Mouse (Mus musculus): ENCODE data around the gene Mcrs1. TPM values are rescaled to one million over a fixed set of nuclear protein-coding genes. Genes with fewer than 3 reads are reported as not detected.
"Not testable (repeated sequence)": the region's sequence is repeated elsewhere in the genome, so short reads cannot be mapped to it uniquely, and the experiment has no call there.

Gene Mcrs1
- total and polyA plus RNA-seq, 3 experiments: 28.5 to 63.5 (median 43.5) TPM

DNA sequence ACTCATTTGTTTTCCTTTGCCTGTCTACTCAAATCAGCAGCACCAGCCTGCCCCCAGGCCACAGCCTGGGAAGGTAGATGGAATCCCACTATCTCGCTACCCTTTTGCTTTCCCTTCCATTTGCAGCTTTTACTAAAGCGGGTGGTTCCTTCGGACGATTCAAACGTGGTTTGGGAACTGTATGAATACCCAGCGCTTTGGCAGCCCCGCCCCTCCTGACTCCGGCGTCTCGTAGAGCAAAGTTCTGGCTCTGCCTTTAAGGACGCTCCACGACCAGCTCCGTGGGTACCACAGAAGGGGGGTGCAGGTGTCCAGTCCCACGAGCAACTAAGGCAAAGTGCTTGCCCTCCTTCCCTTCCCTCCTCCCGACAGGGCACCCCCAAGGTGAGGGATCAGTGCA is 650 bp downstream of the Mcrs1 start:
- peak; percentile 48 for DNase-seq

DNA sequence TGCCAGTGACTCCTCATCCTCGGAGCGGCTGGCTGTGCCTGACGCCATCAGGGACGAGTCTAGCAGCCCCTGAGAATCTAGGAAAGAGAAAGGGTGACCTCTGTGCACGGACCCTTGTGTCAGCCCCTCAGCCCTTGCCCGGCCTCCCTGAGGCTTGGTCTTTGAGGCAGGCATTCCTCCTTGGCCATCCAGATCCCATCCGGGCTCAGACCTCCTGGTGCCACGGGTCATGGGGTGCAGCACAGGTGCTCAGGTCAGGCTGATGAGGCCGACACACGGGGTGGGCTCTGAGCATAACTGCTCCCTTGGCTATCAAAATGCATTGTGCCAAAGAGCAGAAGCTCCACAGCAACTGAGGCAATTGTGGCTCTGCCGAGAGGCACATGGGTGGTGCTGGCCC is 1.8 kb downstream of the Mcrs1 start:
- DNase-seq: no peak

DNA sequence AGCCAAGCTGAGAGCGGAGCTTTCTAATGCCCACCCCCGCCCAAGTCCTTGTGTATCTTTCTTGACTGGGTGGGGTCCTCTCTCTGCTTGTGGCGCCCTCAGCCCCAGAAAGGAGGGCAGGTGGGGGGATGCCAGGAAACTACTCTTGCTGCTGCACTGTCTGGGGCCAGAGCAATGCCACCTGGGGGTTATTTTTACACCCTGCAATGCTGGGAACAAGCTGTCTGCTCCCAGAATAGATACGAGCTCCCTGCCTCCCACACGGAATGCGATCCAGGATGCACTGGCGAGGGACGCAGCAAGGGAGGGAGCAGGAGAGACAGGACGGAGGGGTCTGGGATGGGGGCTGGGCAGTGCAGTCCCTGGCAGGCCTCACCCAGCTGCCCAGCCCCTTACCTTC is 2.8 kb downstream of the Mcrs1 start:
- no peak for DNase-seq

DNA sequence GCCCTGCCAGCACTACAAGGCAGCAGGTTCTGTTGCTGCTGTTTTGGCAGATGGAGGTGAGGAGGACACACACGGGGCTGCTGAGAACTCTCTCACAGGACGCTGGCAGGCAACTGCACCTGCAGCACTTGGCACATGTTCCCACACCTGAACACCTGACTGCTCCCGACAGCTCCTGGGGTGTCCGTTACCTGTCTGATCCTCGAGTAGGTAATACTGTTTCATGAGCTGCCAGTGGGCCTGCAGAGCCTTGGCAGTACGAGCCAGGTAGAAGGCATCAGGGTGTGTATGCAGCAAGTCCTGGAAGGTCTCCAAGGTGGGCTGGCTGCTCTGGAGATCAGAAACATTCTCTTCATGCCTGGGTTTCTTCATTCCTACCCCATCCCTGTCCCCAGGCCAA is 5.0 kb downstream of the Mcrs1 start:
- not testable (repeated sequence) for DNase-seq

DNA sequence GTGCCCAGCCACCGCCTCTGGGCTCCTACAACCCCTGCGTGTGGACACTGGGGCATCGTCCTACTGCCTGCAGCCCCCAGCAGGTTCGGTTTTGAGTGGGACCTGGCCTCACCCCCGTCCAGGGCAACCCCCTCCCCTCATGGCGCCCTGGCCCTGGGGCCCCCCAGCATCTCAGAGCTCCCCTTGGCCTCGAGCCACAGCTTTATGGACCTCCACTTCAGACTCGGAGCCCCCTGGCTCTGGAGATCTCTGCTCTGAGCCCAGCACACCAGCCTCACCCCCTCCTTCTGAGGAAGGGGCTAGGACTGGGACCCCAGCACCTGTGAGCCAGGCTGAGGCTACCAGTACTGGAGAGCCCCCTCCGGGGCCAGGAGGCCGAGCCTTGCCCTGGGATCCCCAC is 9.7 kb downstream of the Mcrs1 start:
- DNase-seq: no peak

DNA sequence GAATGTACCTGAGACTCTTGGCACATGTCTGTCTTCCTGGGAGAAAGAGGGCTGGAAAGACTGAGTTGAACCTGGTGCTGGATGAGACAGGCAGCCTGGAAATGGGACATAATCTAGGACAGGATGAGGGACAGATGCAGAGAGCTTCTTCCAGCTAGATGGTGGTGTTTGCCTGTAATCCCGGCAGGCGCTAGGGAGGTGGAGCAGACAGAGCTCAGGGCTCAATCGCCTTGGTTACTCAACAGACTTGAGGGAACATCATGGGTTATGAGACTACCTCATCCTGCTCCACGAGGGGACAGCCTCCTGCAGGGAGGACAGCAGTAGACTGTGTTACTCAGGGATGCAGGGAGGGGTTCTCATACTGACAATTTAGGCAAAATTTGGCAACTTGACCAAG is 10.5 kb downstream of the Mcrs1 start:
- no peak for DNase-seq

DNA sequence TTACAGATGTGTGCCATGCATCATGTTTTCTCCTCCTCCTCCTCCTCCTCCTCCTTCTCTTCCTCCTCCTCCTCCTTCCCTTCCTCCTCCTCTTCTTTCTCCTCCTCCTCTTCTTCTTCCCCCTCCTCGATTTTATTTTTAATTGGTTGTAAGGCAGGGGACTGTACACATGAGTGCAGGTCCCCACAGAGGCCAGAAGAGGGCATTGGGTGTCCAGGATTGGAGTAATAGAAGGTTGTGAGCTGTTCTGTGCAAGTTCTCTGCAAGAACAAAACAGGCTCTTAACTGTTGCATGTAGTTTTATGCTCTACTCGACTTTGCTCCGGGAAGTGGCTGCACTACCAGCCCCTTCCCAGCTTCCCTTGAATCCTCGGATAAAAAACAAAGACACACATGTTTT is 11.6 kb downstream of the Mcrs1 start:
- DNase-seq: no peak

DNA sequence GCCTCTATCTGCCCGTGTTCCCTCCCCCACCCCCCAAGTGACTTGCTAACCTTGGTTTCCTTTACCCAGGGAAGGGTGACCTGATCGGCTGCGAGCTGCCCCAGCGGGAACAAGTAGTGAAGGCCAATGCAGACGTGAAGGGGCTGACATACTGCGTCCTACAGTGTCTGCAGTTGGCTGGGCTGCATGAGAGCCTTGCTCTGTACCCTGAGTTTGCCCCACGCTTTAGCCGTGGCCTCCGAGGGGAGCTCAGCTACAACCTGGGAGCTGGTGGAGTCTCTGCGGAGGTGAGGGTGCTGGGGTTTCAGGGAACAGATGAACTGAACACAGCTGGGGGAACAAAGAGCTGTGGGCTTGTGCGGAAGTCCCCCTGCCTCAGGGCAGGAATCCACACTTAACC is 13.8 kb downstream of the Mcrs1 start:
- no peak for DNase-seq

DNA sequence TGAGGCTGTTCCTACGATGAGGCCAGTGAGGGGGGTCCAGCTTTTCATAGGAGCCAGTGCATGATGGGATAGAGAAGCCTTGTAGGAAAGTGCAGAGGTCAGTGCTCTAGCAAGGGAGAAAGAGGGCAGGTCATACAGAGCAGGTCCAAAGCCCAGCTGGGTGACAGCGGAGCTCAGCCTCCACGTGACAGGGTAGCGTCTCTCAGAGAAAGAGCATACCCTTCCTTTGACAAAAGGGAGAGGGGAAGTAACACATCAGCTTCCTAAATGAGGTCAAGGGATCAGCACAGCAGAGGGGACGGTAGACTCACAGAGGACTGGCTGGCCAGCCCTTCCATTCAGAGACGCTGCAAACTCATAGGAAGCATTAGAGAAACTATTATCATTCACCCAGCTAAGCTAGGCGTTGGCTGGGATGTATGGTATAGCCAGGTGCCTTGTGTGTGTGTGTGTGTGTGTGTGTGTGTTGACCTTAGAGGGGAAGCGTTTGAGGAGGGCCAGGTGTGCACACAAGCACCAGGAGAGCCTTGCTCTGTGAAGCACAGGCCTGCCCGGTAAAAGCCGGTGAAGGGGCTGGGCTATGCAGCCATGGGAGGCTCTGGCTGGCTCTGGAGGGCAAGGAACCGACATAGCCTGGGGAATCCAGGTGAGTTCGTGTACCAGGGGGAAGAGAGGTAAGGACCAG is 17.3 kb downstream of the Mcrs1 start:
- DNase-seq: no peak

DNA sequence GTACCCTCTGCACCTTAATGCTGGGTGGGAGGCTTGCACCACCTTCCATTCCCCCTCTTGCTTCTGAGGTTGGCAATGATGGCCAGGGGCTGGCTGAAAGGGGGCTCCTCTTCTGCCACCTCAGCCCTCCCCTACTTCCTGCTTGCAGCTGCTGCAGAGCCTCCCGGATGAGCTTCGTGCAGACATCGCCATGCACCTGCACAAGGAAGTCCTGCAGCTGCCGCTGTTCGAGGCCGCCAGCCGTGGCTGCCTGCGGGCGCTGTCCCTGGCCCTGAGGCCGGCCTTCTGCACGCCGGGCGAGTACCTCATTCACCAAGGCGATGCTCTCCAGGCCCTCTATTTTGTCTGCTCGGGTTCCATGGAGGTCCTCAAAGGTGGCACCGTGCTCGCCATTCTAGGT is 18.0 kb downstream of the Mcrs1 start:
- DNase-seq: no peak

DNA sequence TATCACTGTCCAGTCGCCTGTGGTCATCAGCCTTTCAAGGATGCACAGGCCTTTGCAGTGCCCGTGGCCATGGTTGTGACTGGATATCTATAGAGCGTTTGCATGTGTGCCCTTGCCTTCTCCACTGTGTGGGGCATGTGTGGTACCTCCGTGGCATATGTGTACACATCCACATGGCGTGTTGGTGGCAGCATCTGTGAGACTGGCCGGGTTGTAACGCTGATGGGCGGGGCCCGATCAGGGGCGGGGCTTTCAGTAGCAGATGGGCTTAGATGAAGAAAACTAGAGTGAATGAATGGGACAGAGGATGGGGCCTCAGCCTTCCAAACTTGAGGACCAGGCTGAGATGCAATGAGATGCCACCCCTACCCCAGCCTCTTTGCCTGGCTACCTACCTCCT is 19.8 kb downstream of the Mcrs1 start:
- no peak for DNase-seq

DNA sequence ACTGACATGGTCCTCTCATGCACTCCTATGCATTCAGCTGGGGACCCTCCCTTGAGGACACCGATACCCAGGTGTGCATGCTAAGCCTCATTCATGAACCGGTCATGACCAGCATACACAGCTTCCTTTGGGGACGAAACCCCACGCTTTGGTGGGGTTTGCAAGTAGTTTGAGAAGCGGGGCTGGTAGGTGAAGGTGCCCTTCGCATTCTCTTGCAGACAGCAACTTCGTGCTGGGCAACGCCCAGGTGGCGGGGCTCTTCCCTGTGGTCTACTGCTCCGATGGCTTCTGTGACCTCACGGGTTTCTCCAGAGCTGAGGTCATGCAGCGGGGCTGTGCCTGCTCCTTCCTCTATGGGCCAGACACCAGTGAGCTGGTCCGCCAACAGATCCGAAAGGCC is 25.7 kb downstream of the Mcrs1 start:
- no peak for DNase-seq

DNA sequence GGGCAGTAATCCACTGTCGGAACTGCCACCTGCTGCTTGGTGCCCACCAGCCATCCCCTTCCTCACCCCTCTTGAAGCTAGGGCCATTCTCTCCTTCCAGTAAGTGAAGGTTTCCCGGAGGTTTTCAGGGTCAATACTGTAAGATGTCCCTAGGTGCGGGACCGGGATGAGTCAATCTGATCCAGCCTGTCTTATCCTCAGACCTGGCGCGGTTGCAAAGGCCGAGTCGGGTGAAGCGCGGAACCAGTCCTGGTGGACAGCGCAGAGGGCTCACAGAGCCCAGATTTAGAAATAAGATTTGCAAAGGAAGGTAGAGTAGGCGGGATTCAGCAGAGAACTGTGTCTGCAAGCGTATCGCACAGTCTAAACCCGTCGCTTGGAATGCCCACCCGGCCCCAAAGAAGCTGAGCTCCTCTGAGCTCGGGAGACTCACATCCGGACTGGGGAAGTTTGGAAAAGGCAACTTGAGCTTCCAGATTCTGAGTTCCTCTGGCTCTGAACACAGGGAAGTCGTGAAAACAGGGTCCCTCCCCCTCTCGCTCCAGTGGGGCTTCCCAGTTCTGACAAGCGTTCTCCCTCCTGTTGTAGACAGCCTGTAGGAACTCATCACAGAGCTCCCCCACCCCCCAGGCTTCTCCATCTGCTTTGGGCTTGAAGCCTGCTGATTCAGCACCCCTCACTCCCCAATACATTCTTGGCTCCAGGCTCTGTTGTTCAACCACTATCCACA is 26.5 kb downstream of the Mcrs1 start:
- DNase-seq: peak; percentile 40

DNA sequence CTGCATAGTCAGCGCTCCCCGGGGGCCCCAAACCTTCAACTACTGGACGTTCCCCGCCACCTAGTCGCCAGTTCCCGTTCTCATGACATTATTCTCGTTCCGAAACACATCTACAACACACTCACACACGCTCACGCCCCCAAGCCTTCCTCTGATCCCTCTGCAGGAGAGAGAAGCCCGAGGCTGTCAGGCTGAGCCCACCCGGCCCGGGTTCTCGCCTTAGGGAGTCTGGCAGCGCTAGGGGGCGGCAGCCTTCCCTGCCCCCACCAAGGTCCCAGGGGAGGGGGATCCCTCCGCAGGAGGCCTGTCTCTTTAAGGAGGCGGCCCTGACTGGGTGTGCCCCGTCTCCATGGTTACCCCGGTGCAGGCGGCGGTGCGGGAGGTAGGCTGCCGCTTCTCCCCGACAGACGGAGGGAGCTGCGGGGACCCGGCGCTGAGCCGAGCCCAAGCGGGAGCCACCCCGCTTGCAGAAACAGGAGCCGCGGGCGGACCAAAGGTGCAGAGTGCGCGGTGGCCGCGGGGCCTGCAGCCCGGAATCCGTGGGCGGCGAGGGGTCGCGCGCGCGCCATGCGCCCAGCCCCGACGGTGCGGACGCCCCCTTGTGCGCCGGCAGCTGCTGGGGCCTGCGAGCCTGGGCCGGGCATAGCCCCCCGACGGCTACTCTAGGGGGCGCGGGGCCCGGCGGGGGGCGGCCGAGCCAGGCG is 27.4 kb downstream of the Mcrs1 start, which contains the start of gene Kcnh3:
Gene Kcnh3 (plus strand): TSS at position 654 of the 704 bp plus-strand sequence.
- DNase-seq: peak; percentile 73

DNA sequence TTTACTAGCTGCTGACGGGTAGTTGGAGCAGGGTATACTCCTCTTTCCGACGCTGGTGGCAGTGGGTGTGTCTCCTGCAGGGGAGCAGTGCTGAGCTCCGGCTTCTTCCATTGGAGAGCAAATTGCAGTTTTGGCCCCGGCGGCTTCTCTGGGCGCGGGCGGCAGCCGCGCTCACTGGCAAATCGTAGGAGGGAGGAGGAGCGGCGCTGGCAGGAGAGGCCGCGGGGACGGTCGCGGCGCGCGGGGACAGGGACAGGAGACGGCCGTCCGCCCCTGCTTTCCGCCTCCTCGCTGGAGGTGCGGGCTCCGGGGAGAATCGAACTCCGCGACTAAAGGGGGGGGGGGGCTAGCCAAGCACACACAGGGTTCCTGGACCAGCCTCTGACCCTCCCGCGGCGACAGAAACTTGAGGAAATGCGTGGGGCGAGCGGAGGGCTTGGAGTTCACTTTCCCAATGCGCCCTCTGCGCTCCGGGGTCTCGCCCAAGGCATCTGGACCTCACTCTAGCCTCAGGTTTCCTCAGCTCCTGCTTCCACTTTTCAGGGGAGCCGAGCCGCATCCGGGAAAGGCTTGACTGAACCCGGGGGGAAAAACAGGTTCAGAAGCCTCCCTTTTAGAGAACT is 28.1 kb downstream of the Mcrs1 start:
- DNase-seq: peak; percentile 82

DNA sequence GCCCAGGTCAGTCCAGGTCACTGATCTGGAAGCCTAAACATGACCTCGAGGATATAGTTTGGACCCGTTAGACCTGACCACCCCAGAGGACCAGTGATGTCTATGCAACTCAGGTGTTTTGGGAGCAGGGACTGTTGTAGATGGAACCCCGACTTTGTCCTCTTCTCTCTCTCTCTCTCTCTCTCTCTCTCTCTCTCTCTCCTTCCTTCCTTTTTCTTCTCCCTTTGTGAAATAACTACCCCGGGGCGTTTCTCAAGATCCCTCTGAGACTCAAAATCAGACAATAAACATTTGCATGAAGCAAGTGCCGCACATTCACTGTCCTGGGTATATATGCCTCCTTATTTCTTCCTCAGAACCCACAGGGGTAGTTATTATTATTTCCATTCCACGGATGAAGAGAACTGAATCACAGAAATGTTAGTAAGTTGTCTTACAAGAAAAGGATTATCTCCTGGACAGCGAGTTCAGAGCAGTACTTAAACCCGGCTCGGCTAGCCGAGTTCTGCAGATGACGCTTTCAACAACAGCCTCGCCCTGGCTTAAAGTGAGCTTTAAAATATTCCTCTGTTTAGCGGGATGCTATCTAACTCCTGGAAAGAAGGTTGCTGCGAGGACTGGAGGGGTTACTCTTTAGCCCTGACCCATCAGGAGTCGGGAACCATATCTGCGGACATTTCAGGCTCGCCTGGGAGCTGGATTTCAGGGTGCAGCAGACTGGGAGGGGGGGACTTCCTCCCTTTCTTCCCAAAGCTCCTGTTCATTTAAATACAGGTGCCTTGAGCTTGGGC is 28.8 kb downstream of the Mcrs1 start:
- no peak for DNase-seq

DNA sequence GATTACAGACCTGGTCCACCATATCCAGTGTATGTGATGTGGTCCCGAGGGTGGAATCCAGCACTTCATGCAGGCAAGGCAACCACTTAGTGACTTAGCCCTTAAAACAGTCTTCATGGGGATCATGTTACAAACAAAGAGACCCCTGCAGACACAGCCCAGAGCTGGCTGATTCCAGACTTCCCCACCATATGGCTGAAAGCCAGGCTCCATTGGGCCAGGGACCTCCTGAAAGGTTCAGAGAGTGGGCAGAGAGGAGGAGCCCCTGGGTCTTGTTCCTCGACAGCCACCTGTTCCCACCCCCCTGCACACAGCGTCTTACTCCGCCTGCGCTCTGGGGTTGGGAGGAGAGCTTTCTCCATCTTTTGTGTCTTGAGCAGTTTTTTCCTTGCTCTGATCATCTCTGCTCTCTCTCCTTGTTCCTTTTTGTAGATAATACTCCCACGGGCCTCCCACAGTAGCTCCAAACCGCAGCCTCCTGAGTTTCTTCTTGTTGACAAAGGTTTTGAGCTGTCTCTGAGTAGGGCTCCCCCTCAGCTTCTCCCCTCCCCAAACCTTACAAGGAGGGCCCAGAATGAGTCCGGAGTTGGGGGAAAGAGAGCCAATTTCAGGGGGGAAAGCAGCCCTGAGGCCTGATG is 30.3 kb downstream of the Mcrs1 start:
- DNase-seq: no peak

DNA sequence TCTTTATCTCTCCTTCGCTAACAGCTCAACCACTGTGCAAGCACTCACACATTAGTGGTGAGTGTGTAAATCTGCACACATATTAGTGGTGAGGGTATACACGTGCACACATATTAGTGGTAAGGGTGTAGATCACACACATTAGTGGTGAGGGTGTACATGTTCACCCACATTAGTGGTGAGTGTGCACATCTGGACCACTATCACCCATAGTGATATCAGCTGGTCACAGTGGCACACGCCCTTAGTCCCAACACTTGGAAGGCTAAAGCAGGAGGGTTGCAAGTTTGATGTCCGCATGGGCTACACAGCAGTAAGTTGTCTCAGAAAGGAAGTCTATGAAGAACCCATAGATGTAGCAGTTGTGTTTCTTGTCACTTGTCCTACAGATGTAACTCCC is 34.1 kb downstream of the Mcrs1 start:
- DNase-seq: no peak

DNA sequence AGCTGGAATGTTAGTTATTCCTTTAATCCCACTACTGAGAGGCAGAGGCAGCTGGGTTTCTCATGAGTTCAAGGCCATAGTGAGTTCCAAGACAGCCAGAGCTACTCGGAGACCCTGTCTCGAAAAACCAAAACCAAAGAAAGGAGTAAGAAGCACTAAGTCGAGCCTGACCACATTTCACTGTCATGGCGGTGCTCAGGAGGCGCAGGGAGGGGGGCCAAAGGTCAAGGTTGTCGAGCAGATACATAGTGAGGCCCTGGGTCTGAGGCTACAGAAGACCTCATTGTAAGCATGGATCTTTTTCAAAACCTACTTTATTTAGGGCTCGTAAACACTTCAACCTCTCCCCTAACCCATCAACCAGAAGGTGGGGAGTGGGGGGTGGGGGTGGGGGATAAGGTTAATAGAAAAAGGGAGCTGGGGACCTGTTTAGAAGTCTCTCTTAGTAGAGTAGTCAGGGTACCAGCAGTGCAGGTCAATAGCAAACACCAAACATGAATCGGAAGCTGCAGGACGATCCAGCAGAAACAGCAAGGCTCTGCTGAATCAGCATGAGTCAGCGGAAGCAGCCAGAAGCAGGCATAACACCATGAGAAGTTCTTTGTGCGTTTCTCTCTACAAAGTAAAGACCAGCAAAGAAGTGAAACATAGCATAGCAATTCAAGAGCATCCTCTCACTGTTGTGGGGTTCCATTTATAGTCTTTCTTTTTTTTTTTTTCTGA is 35.9 kb downstream of the Mcrs1 start:
- peak; percentile 27 for DNase-seq

DNA sequence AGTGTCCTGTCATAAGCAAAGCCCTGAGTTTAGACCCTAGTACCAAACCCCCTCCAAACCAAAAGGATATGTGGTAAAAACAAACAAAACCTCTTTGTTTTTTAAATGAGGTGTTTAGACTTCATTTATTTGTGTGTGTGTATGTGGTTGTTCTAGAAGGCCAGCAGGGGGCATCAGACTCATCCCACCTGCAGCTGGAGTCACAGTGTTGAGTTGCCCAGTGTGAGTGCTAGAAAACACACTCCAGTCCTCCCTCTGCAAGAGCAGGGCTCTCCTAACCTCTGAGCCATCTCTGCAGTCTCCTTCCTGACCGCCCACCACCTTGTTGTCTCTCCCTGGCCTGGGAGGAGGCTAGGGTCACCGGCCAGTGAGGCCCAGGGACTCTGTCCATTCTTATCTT is 36.8 kb downstream of the Mcrs1 start:
- DNase-seq: no peak

DNA sequence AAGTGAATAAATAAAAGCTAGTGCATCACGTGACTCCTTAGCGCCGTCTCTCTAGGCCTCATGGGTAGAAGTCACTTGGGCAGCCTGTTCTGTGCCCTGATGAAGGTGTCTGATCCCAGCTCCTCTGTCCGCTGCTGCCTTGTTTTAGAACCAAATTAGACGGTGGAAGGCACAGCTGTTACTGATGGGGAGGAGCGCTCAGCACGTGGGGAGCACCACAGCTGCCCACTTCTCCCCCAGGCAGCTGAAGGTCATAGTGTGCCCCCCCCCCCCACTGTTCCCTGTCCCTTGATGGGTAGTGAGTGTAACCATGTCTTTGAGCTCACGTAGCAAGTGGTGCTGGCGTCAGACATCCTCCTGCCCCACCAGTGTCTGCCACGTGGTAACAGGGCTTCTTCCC is 38.6 kb downstream of the Mcrs1 start:
- no peak for DNase-seq

Measured in adrenal gland, adult 2 months (tissue).